Mouse (Mus musculus) left cerebral cortex, adult 2 months (tissue): ENCODE data around the gene Coq8b. TPM values are rescaled to one million over a fixed set of nuclear protein-coding genes. Genes with fewer than 3 reads are reported as not detected.
A peak's percentile ranks its signal among the peaks of the same experiment; 100 is the strongest.

Experiments
- DNase-seq, 2 experiments: peaks; one replicate each; pipeline ENCODE4 v3.0.0; 2021 to 2022; ENCODE audit warnings: low spot score in 2 of 2, mixed read lengths in 1 of 2; ENCODE audit errors: extremely low spot score in 1 of 2
- H3K27ac ChIP-seq: fragments of 200-600 bp; 2 replicates; pipeline ENCODE4 v1.8.1; 2022
- H3K4me3 ChIP-seq: fragments of 200-600 bp; 2 replicates; pipeline ENCODE4 v1.8.1; 2022
- CTCF ChIP-seq: fragments of 200-600 bp; IDR thresholded peaks from 2 replicates; pipeline ENCODE4 v1.8.1; 2022; ENCODE audit warnings: antibody characterized with exemption, mild to moderate bottlenecking, moderate library complexity
- intact Hi-C: fragments of 180-260 bp; cut with DNase I; formaldehyde crosslinking; loops from one replicate; pipeline ENCODE4 v1.15.1; 2025
- long read RNA-seq, 2 experiments: library from polyadenylated mRNA; stranded (forward); transcript quantifications; one replicate each; pipeline ENCODE4 v2.0.0; 2021; ENCODE audit warnings: borderline mapping rate in 2 of 2
- total RNA-seq, 2 experiments: library from RNA; stranded (reverse); gene quantifications; 2 replicates each; pipeline ENCODE4 v1.2.3; 2021

Gene Coq8b
- 10 to 100 TPM; 35.4 to 36.2 TPM for total RNA-seq
- long read RNA-seq, experiment 1, transcript Coq8b-201 (15 exons, 2,181 nt), result major isoform, 44 of 61 reads
- long read RNA-seq, experiment 1, partial matches to known transcripts, result 4 of 61 reads
- long read RNA-seq, experiment 1, other reads (novel, unspliced or antisense), result 9 of 61 reads
- long read RNA-seq, experiment 2, transcript Coq8b-201 (15 exons, 2,181 nt), result major isoform, 22 of 40 reads
- long read RNA-seq, experiment 2, partial matches to known transcripts, result 4 of 40 reads
- long read RNA-seq, experiment 2, other reads (novel, unspliced or antisense), result 10 of 40 reads

DNA sequence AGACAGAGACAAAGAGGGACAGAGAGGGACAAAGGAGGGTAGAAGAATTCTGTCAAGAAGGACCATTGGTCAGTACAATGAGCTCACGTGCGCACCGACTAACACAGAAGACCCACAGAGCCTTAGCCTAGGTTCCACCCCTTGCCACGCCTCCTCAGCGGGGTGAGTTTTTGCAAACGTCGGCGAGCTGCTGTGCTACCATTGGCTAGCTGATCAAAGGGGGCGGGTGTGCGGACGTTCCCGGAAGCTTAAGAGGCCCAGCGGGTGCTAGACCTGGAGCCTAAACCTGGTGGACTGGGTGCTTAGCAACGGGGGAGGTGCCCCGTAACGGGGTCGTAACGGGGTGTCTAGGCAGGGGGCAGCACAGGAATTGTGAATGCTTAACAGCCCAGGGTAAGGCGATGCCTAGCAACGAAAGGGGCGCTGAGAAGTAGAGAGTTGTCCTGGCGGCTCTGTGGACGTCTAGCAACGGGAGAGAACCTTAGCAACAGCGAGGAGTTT is at the start of gene Coq8b:
Gene Coq8b, plus strand, starts transcription at position 243 of the 501 bp plus-strand sequence.
- peak within 1 kb of the TSS; percentile 89 for H3K27ac ChIP-seq
- peak; percentile 86 to 91 for DNase-seq
- H3K4me3 ChIP-seq, result peak within 1 kb of the TSS; percentile 66
- TF ChIP-seq CTCF, result no peak; the same call in none of the 2 replicates
- intact Hi-C loops, result loop anchor here (1.0 to 5.0 kb wide), 2 partner anchors 24 to 254 kb away; partner anchors contain the start of gene Sertad1

DNA sequence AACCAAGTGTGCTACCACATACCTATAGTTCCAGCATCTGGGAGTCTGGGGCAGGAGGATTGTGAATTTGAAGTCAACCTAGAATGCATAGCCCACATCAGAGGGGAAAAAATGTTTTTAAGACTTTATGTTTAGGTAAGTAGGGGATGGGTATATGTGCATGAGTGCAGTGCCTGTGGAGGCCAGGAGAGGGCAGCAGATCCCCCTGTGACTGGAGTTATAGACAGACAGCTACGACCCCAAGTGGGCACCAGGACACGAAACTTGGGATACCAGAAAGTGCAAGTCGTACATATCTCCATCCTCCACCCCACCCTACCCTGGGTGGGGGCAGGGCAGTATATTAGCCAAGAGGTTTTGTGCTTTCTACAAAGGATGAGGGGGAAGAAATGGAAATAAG is 47.9 kb upstream of the Coq8b start:
- peak; percentile 55 for TF ChIP-seq CTCF
- H3K27ac ChIP-seq, result no peak overlapping the region
- H3K4me3 ChIP-seq, result no peak overlapping the region
- intact Hi-C loops, result no loop called here
- DNase-seq, result no peak

DNA sequence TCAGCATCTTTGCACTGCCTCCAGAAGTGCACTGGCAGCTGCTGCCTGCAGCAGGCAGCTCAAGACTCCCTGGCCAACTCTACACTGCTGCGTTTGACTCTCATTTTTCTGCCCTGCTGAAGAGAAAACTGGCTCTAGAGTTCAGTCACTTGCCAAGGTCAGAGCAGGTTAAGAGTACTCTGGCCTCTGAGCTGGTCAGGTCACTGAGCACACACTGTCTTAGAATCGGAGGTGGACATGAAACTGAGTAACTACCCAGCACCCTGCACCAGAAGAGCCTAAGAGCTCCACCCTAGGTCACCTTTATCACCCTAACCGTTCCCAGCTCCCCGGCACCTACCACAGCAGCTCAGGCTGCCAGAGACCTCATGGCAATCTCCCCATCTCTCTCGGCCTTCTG is 46.8 kb upstream of the Coq8b start:
- Histone ChIP-seq H3K4me3 (no peak overlapping the region), H3K27ac (no peak overlapping the region)
- no peak for DNase-seq
- no peak for TF ChIP-seq CTCF
- intact Hi-C loops, result no loop called here

DNA sequence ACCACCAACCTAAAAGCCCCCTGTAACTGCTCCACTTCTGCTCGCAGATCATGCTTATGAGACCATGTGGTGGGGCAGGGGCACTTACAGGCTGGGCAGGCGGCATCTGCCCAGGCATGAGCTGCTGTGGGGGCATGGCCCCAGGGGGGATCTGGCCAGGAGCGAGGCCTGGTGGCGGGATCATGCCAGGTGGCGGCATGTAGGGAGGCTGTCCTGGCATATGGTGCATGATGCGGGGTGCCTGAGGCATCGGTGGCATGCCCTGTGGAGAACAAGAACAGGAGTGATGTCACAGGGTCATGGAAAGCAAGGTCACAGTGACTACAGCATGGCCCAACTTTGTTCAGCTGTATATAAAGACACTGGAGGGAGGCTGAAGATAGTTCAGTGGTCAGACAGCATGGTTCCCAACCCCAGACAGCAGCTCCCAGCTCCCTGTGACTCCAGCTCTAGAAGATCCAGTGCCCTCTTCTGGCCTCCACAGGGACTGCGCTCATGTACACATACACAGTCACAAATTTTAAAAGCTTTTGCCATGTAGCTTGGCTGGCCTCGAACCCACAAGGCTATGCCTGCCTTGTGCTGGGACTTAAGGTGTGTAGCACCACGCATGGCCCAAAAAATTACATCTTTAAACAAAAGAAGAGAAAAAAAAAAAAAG is 43.4 kb upstream of the Coq8b start:
- TF ChIP-seq CTCF, result peak; percentile 29; the same call in 1 of the 2 replicates
- DNase-seq, result no peak
- intact Hi-C loops, result no loop called here
- no peak overlapping the region for H3K4me3 ChIP-seq
- H3K27ac ChIP-seq, result no peak overlapping the region

DNA sequence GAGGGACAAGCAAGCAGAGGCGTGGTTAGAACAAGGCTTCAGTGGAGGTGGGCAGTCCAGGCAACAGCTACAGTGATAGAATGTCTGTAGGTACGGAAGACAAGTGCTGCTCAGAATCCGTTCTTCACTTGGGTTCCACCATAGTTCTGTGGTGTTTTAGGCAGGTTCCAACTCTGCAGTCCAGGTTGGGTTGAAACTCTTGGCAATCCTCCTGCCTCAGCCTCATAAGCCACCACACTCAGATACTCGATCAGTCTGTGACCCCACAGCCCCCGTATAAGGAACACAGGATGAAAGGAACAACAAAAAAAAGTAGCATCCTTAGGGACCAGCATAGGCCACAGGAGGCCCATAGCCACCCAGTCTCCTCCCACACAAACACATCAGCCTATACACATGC is 40.4 kb upstream of the Coq8b start:
- Histone ChIP-seq H3K27ac (no peak overlapping the region), H3K4me3 (no peak overlapping the region)
- intact Hi-C loops, result no loop called here
- TF ChIP-seq CTCF, result no peak
- DNase-seq, result no peak

DNA sequence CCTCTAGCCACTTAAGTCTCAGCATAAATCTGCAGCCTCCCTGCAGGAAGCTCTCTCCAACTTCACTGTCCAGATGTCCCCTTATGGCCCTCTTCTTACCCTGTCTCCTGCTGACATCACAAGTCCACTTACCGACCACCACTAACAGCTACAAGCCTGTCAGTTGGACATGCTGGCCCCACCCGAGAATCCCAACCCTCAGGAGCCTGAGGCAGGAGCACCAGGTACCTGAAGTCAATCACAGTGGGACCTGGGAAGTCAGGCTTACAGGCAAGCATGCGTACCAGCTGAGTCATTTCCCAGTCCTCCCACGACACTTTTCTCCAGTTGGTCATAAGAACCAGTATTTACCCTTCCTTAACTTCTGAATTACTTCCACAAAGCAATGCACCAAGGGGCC is 39.1 kb upstream of the Coq8b start:
- no peak for TF ChIP-seq CTCF
- no peak for DNase-seq
- H3K4me3 ChIP-seq, result no peak overlapping the region
- intact Hi-C loops, result loop anchor here (2.0 kb wide), 3 partner anchors 13 to 33 kb away; partner anchors contain the start of genes Egln2, Gm21983 and Mia
- H3K27ac ChIP-seq, result no peak overlapping the region

DNA sequence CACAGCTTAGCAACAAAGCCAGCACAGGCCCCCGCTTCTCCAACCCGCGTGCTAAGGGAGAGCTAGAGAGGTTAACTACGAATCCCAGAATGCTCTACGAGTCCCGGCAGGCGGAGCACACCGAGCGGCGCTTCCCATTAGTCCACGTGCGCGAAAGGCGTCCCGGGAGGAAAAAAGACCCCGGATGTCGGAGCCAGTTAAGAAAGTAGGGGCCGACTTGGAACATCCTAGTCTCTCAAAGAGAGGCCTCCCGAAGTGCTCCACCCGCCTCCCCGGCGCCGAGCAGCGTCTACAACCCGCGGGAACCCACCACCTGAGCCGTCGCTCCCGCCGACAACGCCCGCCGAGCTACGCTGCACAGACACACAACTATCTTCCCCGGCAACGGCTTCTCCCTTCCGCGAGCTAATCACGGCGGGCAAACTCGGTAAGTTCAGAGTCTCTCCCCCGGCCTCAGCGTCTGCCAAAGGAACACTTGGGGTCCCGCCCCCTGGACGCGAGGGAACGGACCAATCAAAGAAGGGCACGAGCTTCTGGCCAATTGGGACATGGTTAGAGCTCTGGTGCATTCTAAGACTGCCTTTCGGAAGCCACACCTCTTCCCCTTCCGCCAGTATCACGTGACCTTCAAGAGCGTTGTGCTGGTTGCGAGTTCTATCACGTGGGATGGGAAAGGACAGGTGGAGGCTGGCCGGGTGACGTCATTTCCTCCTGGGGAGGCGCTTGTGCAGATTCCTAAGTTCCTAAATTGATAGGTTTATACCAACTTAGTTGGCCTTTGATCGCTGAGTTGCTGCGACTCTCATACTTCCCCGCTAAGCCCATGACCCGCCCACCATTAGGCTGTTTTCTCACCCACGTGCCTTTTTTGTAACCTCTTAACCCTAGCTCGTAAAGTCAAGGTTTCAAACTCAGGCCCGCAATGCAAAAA is 36.9 kb upstream of the Coq8b start, which contains the start of the genes BC024978 and Snrpa:
Gene BC024978, plus strand, starts transcription at position 101 of the 931 bp plus-strand sequence.
Gene Snrpa, minus strand, starts transcription at position 591 of the 931 bp plus-strand sequence.
- intact Hi-C loops, result loop anchor here (2.0 kb wide), 3 partner anchors 15 to 31 kb away; partner anchors contain the start of genes Egln2, Gm21983 and Mia
- Histone ChIP-seq H3K4me3 (peak within 1 kb of the TSS; percentile 89), H3K27ac (peak within 1 kb of the TSS; percentile 95)
- peak; percentile 89 to 96 for DNase-seq
- TF ChIP-seq CTCF, result no peak

DNA sequence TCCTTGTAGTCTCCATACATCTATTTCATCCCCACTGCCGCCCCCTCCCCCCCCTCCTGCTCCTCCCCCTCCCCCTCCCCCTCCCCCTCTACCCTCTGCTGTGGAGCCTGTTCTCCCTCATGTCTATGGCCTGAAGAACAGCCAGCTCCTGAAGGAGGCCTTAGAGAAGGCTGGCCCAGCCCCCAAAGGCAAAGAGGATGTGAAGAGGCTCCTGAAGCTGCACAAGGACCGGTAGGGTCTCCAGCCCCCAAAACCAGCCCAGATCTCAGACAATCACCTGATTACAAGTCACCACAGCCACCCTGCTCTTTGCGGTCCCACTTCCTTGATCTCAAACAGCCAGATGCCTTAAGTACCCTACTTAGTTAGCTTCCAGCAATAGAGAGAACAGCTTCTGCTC is 35.7 kb upstream of the Coq8b start:
- DNase-seq, result no peak
- no peak overlapping the region for H3K4me3 ChIP-seq
- H3K27ac ChIP-seq, result no peak overlapping the region
- no peak for TF ChIP-seq CTCF
- intact Hi-C loops, result no loop called here

DNA sequence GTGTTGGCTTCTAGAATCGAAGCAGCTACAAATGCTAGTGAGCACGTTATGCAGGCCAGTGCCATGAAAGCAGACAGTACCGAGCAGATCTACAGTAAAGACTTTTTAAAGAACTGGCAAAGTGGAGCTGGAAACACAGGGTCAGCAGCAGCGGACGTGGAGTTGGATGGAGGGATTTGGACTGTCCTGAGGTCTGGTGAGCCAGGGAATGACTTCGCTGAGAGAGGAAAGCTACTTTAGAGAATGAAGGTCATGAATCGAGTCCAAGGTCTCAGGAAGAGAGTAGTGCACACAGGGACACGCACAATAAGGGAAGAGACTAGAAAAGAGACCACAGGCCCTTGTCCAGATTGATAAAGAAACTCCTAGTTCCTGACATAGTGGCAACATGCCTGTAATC is 35.2 kb upstream of the Coq8b start:
- Histone ChIP-seq H3K4me3 (no peak overlapping the region), H3K27ac (no peak overlapping the region)
- DNase-seq, result no peak
- intact Hi-C loops, result no loop called here
- TF ChIP-seq CTCF, result no peak

DNA sequence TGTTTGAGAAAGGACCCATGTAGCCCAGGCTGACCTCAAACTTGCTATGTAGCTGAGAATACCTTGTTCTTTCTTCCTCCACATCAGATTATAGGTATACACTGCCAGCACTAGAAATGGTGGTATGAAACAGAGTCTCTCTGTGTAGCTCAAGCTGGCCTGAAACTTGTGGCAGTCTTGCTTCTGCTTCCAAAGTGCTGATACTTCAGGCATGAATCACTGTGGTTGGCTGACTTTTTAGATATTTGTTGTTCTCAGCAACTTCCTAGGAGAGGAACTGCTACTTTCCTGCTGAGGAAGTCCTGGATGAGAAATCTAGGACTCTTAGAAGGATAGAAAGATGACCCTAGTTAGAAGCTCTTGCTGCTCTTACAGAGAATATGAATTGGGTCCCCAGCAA is 34.5 kb upstream of the Coq8b start:
- Histone ChIP-seq H3K4me3 (no peak overlapping the region), H3K27ac (no peak overlapping the region)
- intact Hi-C loops, result no loop called here
- no peak for DNase-seq
- TF ChIP-seq CTCF, result no peak

DNA sequence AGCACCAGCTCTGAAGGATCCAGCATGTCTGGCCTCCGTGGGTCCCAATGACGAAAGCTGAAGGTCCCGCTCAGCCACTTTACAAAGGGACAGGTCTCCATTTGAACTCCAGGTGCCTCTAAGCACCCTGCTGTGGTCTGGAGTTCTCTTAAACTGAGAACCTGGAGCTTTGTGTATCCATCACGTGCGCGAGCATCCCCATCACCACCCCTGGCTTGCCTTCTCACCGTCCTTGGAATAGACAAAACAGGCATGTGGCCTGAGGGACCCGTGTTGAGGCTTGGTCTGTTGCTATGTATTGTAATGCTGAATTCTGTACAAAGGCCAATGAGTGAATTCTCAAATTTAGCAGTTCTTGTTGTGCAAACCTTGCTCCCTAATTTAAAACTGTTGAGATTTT is 34.0 kb upstream of the Coq8b start:
- no peak for TF ChIP-seq CTCF
- no peak for DNase-seq
- intact Hi-C loops, result no loop called here
- Histone ChIP-seq H3K27ac (no peak overlapping the region), H3K4me3 (no peak overlapping the region)
